Mouse (Mus musculus) kidney, postnatal 0 days (tissue): ENCODE measurements at regions not wholly inside any gene's neighbourhood (a gene's known extent, or its start where the extent isn't known, plus 50 kb on each side); places are given as distances from the start of the nearest gene placed in this dataset.
"Not testable (repeated sequence)": the region's sequence is repeated elsewhere in the genome, so short reads cannot be mapped to it uniquely, and the experiment has no call there.

Source experiments
- ATAC-seq: fragments of 200-750 bp; cut with Nextera tagmentation; replicated peaks from 2 replicates; pipeline ENCODE4 v1.8.0; 2017; ENCODE audit warnings: low read depth, moderate number of reproducible peaks, moderate TSS enrichment, moderate library complexity; ENCODE audit not compliant: low FRiP score
- DNase-seq: peaks from one replicate; pipeline ENCODE4 v3.0.0-alpha.2; 2016; ENCODE audit warnings: low spot score
- H3K27ac ChIP-seq: fragments of 300-500 bp; sonication (generic); 2 replicates; pipeline ENCODE4 v1.5.1; 2014; ENCODE audit warnings: mild to moderate bottlenecking
- H3K27me3 ChIP-seq: fragments of 300-500 bp; sonication (generic); 2 replicates; pipeline ENCODE4 v1.6.1; 2014; ENCODE audit warnings: low read length, mixed read lengths; ENCODE audit not compliant: insufficient read depth
- H3K36me3 ChIP-seq: fragments of 300-500 bp; sonication (generic); 2 replicates; pipeline ENCODE4 v1.6.1; 2014; ENCODE audit warnings: low read length, mixed read lengths; ENCODE audit not compliant: insufficient read depth
- H3K4me1 ChIP-seq: fragments of 300-500 bp; sonication (generic); replicated peaks from 2 replicates; pipeline ENCODE4 v1.6.1; 2014; ENCODE audit warnings: antibody characterized with exemption, low read length, mixed read lengths; ENCODE audit not compliant: insufficient read depth
- H3K4me2 ChIP-seq: fragments of 300-500 bp; sonication (generic); 2 replicates; pipeline ENCODE4 v1.6.1; 2014; ENCODE audit warnings: mild to moderate bottlenecking, low read length, moderate library complexity, mixed read lengths
- H3K4me3 ChIP-seq: fragments of 300-500 bp; sonication (generic); replicated peaks from 2 replicates; pipeline ENCODE4 v1.5.1; 2014; ENCODE audit warnings: low read depth, low read length
- H3K9ac ChIP-seq: fragments of 300-500 bp; sonication (generic); 2 replicates; pipeline ENCODE4 v1.6.1; 2014; ENCODE audit warnings: low read depth, low read length
- H3K9me3 ChIP-seq: fragments of 300-500 bp; sonication (generic); replicated peaks from 2 replicates; pipeline ENCODE4 v1.6.1; 2016; ENCODE audit warnings: low read length, inconsistent platforms, mixed read lengths
- CTCF ChIP-seq: IDR thresholded peaks from 2 replicates; pipeline ENCODE4 v1.5.1; 2016; ENCODE audit warnings: antibody characterized with exemption, low read depth, mild to moderate bottlenecking, moderate library complexity
- whole genome bisulfite sequencing: fragments of 180-500 bp; shearing (Covaris S2); extraction: QIAGEN DNeasy Blood & Tissue Kit; methylation state at CpG from one replicate; pipeline ENCODE4 v1.1.7; 2014; 5-methylcytosine and 5-hydroxymethylcytosine counted together

- Histone ChIP-seq H3K4me3 (no peak overlapping the region), H3K9me3 (no peaks in the 10 kb centered on the region), H3K4me2 (no peak overlapping the region), H3K9ac (no peak overlapping the region), H3K4me1 (no peaks in the 10 kb centered on the region), H3K27me3 (no peaks in the 10 kb centered on the region), H3K27ac (no peak overlapping the region), H3K36me3 (no peaks in the 10 kb centered on the region)
- ATAC-seq (no peak), DNase-seq (no peak)
- 94% methylated on average over 14 of the region's 14 CpGs for WGBS
- no peak for TF ChIP-seq CTCF
Measured at GRCm38 (mm10) chr13:3138698-3139097, 399.2 kb upstream of the Gdi2 start.

- not testable (repeated sequence) for ATAC-seq, H3K27me3 ChIP-seq, H3K36me3 ChIP-seq, H3K9ac ChIP-seq, H3K4me2 ChIP-seq, H3K9me3 ChIP-seq, H3K4me3 ChIP-seq, H3K4me1 ChIP-seq, H3K27ac ChIP-seq, DNase-seq
- 63% methylated on average over 1 of the region's 1 CpGs for WGBS
Measured at GRCm38 (mm10) chr13:3145513-3145912, 392.4 kb upstream of the Gdi2 start.
